Comparison of ENCODE assay signal across 11 mouse cellular contexts in the genomic region with DNA sequence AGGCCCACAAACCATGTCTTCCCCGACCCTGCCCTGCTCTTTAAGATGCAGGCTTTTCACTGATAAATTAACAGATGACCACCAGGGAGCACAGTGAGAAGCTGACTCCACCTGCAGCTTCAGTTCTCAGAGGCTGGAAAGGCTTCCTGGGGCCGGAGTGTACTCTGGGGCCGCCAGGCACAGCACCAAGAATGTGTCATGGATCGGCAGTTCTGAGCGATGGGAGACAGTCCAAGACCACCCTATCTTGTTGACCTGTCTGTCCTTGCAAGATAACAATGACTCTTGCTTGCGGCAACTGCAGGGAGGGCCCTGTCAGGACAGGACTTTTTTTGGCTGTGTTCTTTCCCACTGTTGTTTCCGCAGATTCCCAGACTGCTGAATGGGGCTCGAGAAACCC. TPM values are rescaled to one million over a fixed set of nuclear protein-coding genes. Genes with fewer than 3 reads are reported as not detected.
A peak's percentile ranks its signal among the peaks of the same experiment; 100 is the strongest.
DNase-seq lines count a peak whose midpoint lies in the region; ATAC-seq lines count a peak whose summit lies in the region.
"Had no signal": no experiment of that assay in that cellular context is flagged by ENCODE, and none has a peak within 500 bp of the region (broad histone marks: within the 10 kb centered on the region; RNA-seq: fewer than 3 reads in every experiment).

No protein-coding gene starts in this region.

- H3K36me3 ChIP-seq in lung, embryonic 16.5 days (ENCODE audit: control insufficient read depth, insufficient read depth, low read length): no peaks in the 10 kb centered on the region; the same call in 1 of the 2 replicates
- peaks cover 15% of the 10 kb centered on the region for H3K36me3 ChIP-seq in heart, embryonic 12.5 days
- H3K36me3 ChIP-seq: hindbrain, embryonic 15.5 days had no signal

- no peaks in the 10 kb centered on the region for H3K27me3 ChIP-seq in lung, embryonic 16.5 days (ENCODE audit: control insufficient read depth, insufficient read depth, low read depth, low read length)
- no peaks in the 10 kb centered on the region for H3K27me3 ChIP-seq in heart, embryonic 12.5 days (replicated peaks)
- H3K27me3 ChIP-seq: hindbrain, embryonic 15.5 days; midbrain, embryonic 12.5 days had no signal

- H3K4me3 ChIP-seq in lung, embryonic 16.5 days (ENCODE audit: low read length): no peak overlapping the region
- H3K4me3 ChIP-seq in heart, embryonic 12.5 days: no peak overlapping the region
- H3K4me3 ChIP-seq: hindbrain, embryonic 15.5 days; midbrain, embryonic 12.5 days had no signal

- H3K27ac ChIP-seq in lung, embryonic 16.5 days (ENCODE audit: low read length): no peak overlapping the region
- H3K27ac ChIP-seq in heart, embryonic 12.5 days (ENCODE audit: poor library complexity, severe bottlenecking): peak overlapping the region; percentile 77
- H3K27ac ChIP-seq: hindbrain, embryonic 15.5 days; midbrain, embryonic 12.5 days had no signal

- 27% methylated on average over 8 of the region's 8 CpGs for WGBS in lung, embryonic 16.5 days
- WGBS in heart, embryonic 12.5 days: 10% methylated on average over 8 of the region's 8 CpGs

- H3K9me3 ChIP-seq in lung, embryonic 16.5 days (ENCODE audit: control insufficient read depth, low read length): no peaks in the 10 kb centered on the region
- no peaks in the 10 kb centered on the region for H3K9me3 ChIP-seq in heart, embryonic 12.5 days (replicated peaks)
- H3K9me3 ChIP-seq: hindbrain, embryonic 15.5 days; midbrain, embryonic 12.5 days had no signal

- H3K4me1 ChIP-seq in lung, embryonic 16.5 days (replicated peaks; ENCODE audit: control insufficient read depth, insufficient read depth, low read length): 0 out of 2 replicates have a peak, but pooled peaks cover 9% of the 10 kb centered on the region
- H3K4me1 ChIP-seq in heart, embryonic 12.5 days (replicated peaks): peaks cover 29% of the 10 kb centered on the region
- H3K4me1 ChIP-seq: hindbrain, embryonic 15.5 days; midbrain, embryonic 12.5 days had no signal

- no peak overlapping the region for H3K4me2 ChIP-seq in lung, embryonic 16.5 days (ENCODE audit: low read depth, low read length)
- peak overlapping the region; percentile 46 for H3K4me2 ChIP-seq in heart, embryonic 12.5 days
- H3K4me2 ChIP-seq: hindbrain, embryonic 15.5 days; midbrain, embryonic 12.5 days had no signal

- H3K9ac ChIP-seq in lung, embryonic 16.5 days (ENCODE audit: low read length): no peak overlapping the region
- H3K9ac ChIP-seq in heart, embryonic 12.5 days: no peak overlapping the region
- H3K9ac ChIP-seq: hindbrain, embryonic 15.5 days; midbrain, embryonic 12.5 days had no signal

- peak; percentile 26; the same call in 1 of the 2 replicates for ATAC-seq in lung, embryonic 16.5 days (ENCODE audit: low read depth)
- peak; percentile 74 for ATAC-seq in heart, embryonic 12.5 days (ENCODE audit: insufficient number of reproducible peaks, low FRiP score)
- ATAC-seq in megakaryocyte progenitor cell, adult 5-6 weeks (replicated peaks; ENCODE audit: poor library complexity): peak; percentile 34; the same call in 1 of the 2 replicates

- no peak for DNase-seq in lung, postnatal 4 days
- peak; percentile 60 for DNase-seq in adrenal gland, postnatal 14 days
- no peak for DNase-seq in cerebellum, adult 11 months
- DNase-seq in cerebellum, adult 11-12 months: no peak
- DNase-seq: cerebellum, postnatal 25 days; thymus, adult 2 months had no signal

RNA-seq across cellular contexts. Expression of a gene that starts 33.4 kb away (rescaled TPM):
- 26.2 and 27.5 TPM in 2 replicates for polyA plus RNA-seq in lung, embryonic 16.5 days (2015; fragmentation: Nextera tagmentation; extraction: Ambion mirVana)
- 16.7 and 32.3 TPM in 2 replicates for total RNA-seq in adrenal gland, postnatal 14 days (2021)
- polyA plus RNA-seq in heart, embryonic 12.5 days (2016; fragmentation: Nextera tagmentation; extraction: Ambion mirVana): 80.5 and 83.6 TPM in 2 replicates
- total RNA-seq in megakaryocyte progenitor cell, adult 5-6 weeks (2015): 25.0 and 27.5 TPM in 2 replicates
- 34.8 and 38.8 TPM in 2 replicates for total RNA-seq in megakaryocyte progenitor cell, adult 5-6 weeks (2017)
